Mouse (Mus musculus): Measurements from ENCODE around the gene Tmem255b.

- TF ChIP-seq POLR2A (IDR thresholded peaks at IDR 0.05; ENCODE audit: insufficient read depth, low read length) (no peak), CTCF (IDR thresholded peaks at IDR 0.05; ENCODE audit: low read depth, low read length) (no peak)
These were observed 46.6 kb downstream of the Tmem255b start for GRCm38 (mm10) chr8:13481596-13481995.
